9 mouse cellular contexts compared by ENCODE assay signal in genomic region chr11:78347070-78347754, GRCm38 (mm10). TPM values are rescaled to one million over a fixed set of nuclear protein-coding genes. Genes with fewer than 3 reads are reported as not detected.
A peak's percentile ranks its signal among the peaks of the same experiment; 100 is the strongest.
DNase-seq lines count a peak whose midpoint lies in the region; ATAC-seq lines count a peak whose summit lies in the region.
"Had no signal": no experiment of that assay in that cellular context is flagged by ENCODE, and none has a peak within 500 bp of the region (broad histone marks: within the 10 kb centered on the region; RNA-seq: fewer than 3 reads in every experiment).

No protein-coding gene starts in this region.

- H3K36me3 ChIP-seq in kidney, embryonic 14.5 days (ENCODE audit: control insufficient read depth, insufficient read depth, low read length), result peaks cover 10% of the 10 kb centered on the region; the same call in 1 of the 2 replicates
- H3K36me3 ChIP-seq in liver, embryonic 11.5 days (ENCODE audit: control insufficient read depth, insufficient read depth, low read length), result peaks cover 14% of the 10 kb centered on the region
- H3K36me3 ChIP-seq in neural tube, embryonic 11.5 days (ENCODE audit: control insufficient read depth, insufficient read depth, low read length), result peaks cover 8% of the 10 kb centered on the region

- no peak overlapping the region for H3K4me3 ChIP-seq in kidney, embryonic 14.5 days (ENCODE audit: low read length)
- H3K4me3 ChIP-seq in liver, embryonic 11.5 days (ENCODE audit: low read depth, low read length), result no peak overlapping the region
- no peak overlapping the region for H3K4me3 ChIP-seq in neural tube, embryonic 11.5 days (ENCODE audit: low read depth, low read length)
- H3K4me3 ChIP-seq: neural tube, embryonic 13.5 days had no signal

- no peak overlapping the region for H3K9ac ChIP-seq in kidney, embryonic 14.5 days (ENCODE audit: low read depth, low read length)
- no peak overlapping the region for H3K9ac ChIP-seq in liver, embryonic 11.5 days (ENCODE audit: low read depth, low read length)
- no peak overlapping the region; the same call in 1 of the 2 replicates for H3K9ac ChIP-seq in neural tube, embryonic 11.5 days (ENCODE audit: low read length)
- H3K9ac ChIP-seq: neural tube, embryonic 13.5 days had no signal

- no peak overlapping the region for H3K27ac ChIP-seq in kidney, embryonic 14.5 days (ENCODE audit: low read depth, low read length)
- H3K27ac ChIP-seq in liver, embryonic 11.5 days (ENCODE audit: low read depth, low read length), result no peak overlapping the region
- no peak overlapping the region for H3K27ac ChIP-seq in neural tube, embryonic 11.5 days (ENCODE audit: low read depth, low read length)
- H3K27ac ChIP-seq: neural tube, embryonic 13.5 days had no signal

- ATAC-seq in kidney, embryonic 14.5 days (ENCODE audit: low FRiP score, low TSS enrichment), result no peak
- ATAC-seq in liver, embryonic 11.5 days (replicated peaks; ENCODE audit: low FRiP score), result no peak; the same call in 1 of the 2 replicates
- no peak for ATAC-seq in neural tube, embryonic 11.5 days (ENCODE audit: insufficient read depth, low FRiP score, low TSS enrichment)

- no peaks in the 10 kb centered on the region for H3K9me3 ChIP-seq in kidney, embryonic 14.5 days (ENCODE audit: control insufficient read depth, low read length)
- no peaks in the 10 kb centered on the region for H3K9me3 ChIP-seq in liver, embryonic 11.5 days (ENCODE audit: control insufficient read depth, low read length)
- H3K9me3 ChIP-seq in neural tube, embryonic 11.5 days (ENCODE audit: control insufficient read depth, low read length), result no peaks in the 10 kb centered on the region
- H3K9me3 ChIP-seq: neural tube, embryonic 13.5 days had no signal

- no peaks in the 10 kb centered on the region for H3K27me3 ChIP-seq in kidney, embryonic 14.5 days (ENCODE audit: control insufficient read depth, insufficient read depth, low read length)
- no peaks in the 10 kb centered on the region for H3K27me3 ChIP-seq in liver, embryonic 11.5 days (replicated peaks; ENCODE audit: control insufficient read depth, insufficient read depth, low read length)
- H3K27me3 ChIP-seq in neural tube, embryonic 11.5 days (ENCODE audit: control insufficient read depth, insufficient read depth, low read length), result no peaks in the 10 kb centered on the region
- H3K27me3 ChIP-seq: neural tube, embryonic 13.5 days had no signal

- peak; percentile 60 for DNase-seq in kidney, adult 11 months
- DNase-seq in MEL-GATA-1-ER (ENCODE audit: extremely low read depth, low read depth), result peak; percentile 43
- DNase-seq in cerebellum, adult 9-10 months, result peak; percentile 88
- peak; percentile 59 to 61 for DNase-seq in heart, adult 9 months (ENCODE audit: low spot score in 2 of 2)
- peak; percentile 58 for DNase-seq in liver, embryonic 11.5 days (ENCODE audit: low spot score)
- DNase-seq in neural tube, embryonic 11.5 days (ENCODE audit: low spot score), result peak; percentile 81
- peak; percentile 47 for DNase-seq in yolk sac, embryonic 10.5 days (ENCODE audit: low spot score)

- 89% methylated on average over 10 of the region's 10 CpGs for WGBS in kidney, embryonic 14.5 days
- 89% methylated on average over 10 of the region's 10 CpGs for WGBS in liver, embryonic 11.5 days
- WGBS in neural tube, embryonic 11.5 days, result 89% methylated on average over 10 of the region's 10 CpGs

- H3K4me2 ChIP-seq in kidney, embryonic 14.5 days (replicated peaks; ENCODE audit: low read depth, low read length), result no peak overlapping the region
- H3K4me2 ChIP-seq in liver, embryonic 11.5 days, result peak overlapping the region; percentile 99
- no peak overlapping the region for H3K4me2 ChIP-seq in neural tube, embryonic 11.5 days (ENCODE audit: low read depth)
- H3K4me2 ChIP-seq: neural tube, embryonic 13.5 days had no signal

- peaks cover 24% of the 10 kb centered on the region for H3K4me1 ChIP-seq in kidney, embryonic 14.5 days (ENCODE audit: control insufficient read depth, insufficient read depth, low read length)
- H3K4me1 ChIP-seq in liver, embryonic 11.5 days (replicated peaks; ENCODE audit: control insufficient read depth, insufficient read depth, low read length), result peaks cover 42% of the 10 kb centered on the region
- peaks cover 10% of the 10 kb centered on the region for H3K4me1 ChIP-seq in neural tube, embryonic 11.5 days (ENCODE audit: control insufficient read depth, insufficient read depth, low read length)

RNA-seq across cellular contexts. Expression of gene Unc119, which starts 3.9 kb away (rescaled TPM):
- 49.6 and 57.1 TPM in 2 replicates for polyA plus RNA-seq in kidney, embryonic 14.5 days (2014; fragmentation: Nextera tagmentation; extraction: Ambion mirVana)
- polyA plus RNA-seq in liver, embryonic 11.5 days (2014; fragmentation: Nextera tagmentation; extraction: Ambion mirVana), result 68.9 and 72.7 TPM in 2 replicates
- 69.3 and 74.6 TPM in 2 replicates for polyA plus RNA-seq in neural tube, embryonic 11.5 days (2014; fragmentation: Nextera tagmentation; extraction: Ambion mirVana)

RNA-seq across cellular contexts. Expression of gene Pigs, which starts 19.0 kb away (rescaled TPM):
- polyA plus RNA-seq in kidney, embryonic 14.5 days (2014; fragmentation: Nextera tagmentation; extraction: Ambion mirVana), result 48.9 and 76.0 TPM in 2 replicates
- polyA plus RNA-seq in liver, embryonic 11.5 days (2014; fragmentation: Nextera tagmentation; extraction: Ambion mirVana), result 63.6 and 68.2 TPM in 2 replicates
- 65.5 and 72.3 TPM in 2 replicates for polyA plus RNA-seq in neural tube, embryonic 11.5 days (2014; fragmentation: Nextera tagmentation; extraction: Ambion mirVana)

RNA-seq across cellular contexts. Expression of gene Aldoc, which starts 24.4 kb away (rescaled TPM):
- polyA plus RNA-seq in kidney, embryonic 14.5 days (2014; fragmentation: Nextera tagmentation; extraction: Ambion mirVana), result 2.3 and 4.3 TPM in 2 replicates
- 8.8 and 9.9 TPM in 2 replicates for polyA plus RNA-seq in liver, embryonic 11.5 days (2014; fragmentation: Nextera tagmentation; extraction: Ambion mirVana)
- 3.0 and 4.0 TPM in 2 replicates for polyA plus RNA-seq in neural tube, embryonic 11.5 days (2014; fragmentation: Nextera tagmentation; extraction: Ambion mirVana)

RNA-seq across cellular contexts. Expression of gene Foxn1, which starts 39.1 kb away (rescaled TPM):
- polyA plus RNA-seq in kidney, embryonic 14.5 days (2014; fragmentation: Nextera tagmentation; extraction: Ambion mirVana), result 0.11 TPM in 1 of 2 replicates, not detected in the other
- polyA plus RNA-seq in liver, embryonic 11.5 days (2014; fragmentation: Nextera tagmentation; extraction: Ambion mirVana), result not detected in 2 replicates
- polyA plus RNA-seq in neural tube, embryonic 11.5 days (2014; fragmentation: Nextera tagmentation; extraction: Ambion mirVana), result not detected in 2 replicates
- polyA plus RNA-seq: neural tube, embryonic 13.5 days had no signal

RNA-seq across cellular contexts. Expression of gene Spag5, which starts 45.9 kb away (rescaled TPM):
- 35.7 and 50.9 TPM in 2 replicates for polyA plus RNA-seq in kidney, embryonic 14.5 days (2014; fragmentation: Nextera tagmentation; extraction: Ambion mirVana)
- 48.3 and 50.3 TPM in 2 replicates for polyA plus RNA-seq in liver, embryonic 11.5 days (2014; fragmentation: Nextera tagmentation; extraction: Ambion mirVana)
- polyA plus RNA-seq in neural tube, embryonic 11.5 days (2014; fragmentation: Nextera tagmentation; extraction: Ambion mirVana), result 48.0 and 52.7 TPM in 2 replicates
